Mouse (Mus musculus) heart, postnatal 4 days (tissue): ENCODE measurements at regions not wholly inside any gene's neighbourhood (a gene's known extent, or its start where the extent isn't known, plus 50 kb on each side); places are given as distances from the start of the nearest gene placed in this dataset.
"Not testable (repeated sequence)": the region's sequence is repeated elsewhere in the genome, so short reads cannot be mapped to it uniquely, and the experiment has no call there.

Source experiments
- DNase-seq: peaks from one replicate; pipeline ENCODE4 v3.0.0; 2021

DNA sequence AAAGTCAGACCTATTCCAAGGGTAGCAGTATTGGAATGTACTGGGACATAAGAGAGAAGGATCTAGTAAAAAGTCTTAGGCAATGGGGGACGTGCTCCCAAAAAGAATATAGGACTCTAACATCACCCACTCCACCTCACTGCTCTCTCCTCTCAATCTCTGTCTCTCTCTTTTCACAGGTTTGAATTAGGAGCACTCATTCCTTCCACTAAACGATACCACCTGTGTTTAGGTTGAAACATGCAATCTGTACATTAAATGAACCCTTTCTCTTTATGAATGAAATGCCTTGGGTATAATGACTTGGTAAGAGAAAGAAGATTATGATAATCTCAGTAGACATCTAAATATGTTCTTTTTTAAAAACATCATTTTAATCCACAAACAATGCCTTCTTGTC is 129.4 kb downstream of the Zpld1 start:
- DNase-seq, result no peak

- DNase-seq, result no peak
Observed at GRCm38 (mm10) chr16:55166181-55166848, 131.5 kb downstream of the Zpld1 start.

GRCm38 (mm10) chr16:55162926-55163325 is 134.9 kb downstream of the Zpld1 start:
- DNase-seq, result no peak

GRCm38 (mm10) chr16:55151726-55152125 is 146.1 kb downstream of the Zpld1 start:
- no peak for DNase-seq

DNA sequence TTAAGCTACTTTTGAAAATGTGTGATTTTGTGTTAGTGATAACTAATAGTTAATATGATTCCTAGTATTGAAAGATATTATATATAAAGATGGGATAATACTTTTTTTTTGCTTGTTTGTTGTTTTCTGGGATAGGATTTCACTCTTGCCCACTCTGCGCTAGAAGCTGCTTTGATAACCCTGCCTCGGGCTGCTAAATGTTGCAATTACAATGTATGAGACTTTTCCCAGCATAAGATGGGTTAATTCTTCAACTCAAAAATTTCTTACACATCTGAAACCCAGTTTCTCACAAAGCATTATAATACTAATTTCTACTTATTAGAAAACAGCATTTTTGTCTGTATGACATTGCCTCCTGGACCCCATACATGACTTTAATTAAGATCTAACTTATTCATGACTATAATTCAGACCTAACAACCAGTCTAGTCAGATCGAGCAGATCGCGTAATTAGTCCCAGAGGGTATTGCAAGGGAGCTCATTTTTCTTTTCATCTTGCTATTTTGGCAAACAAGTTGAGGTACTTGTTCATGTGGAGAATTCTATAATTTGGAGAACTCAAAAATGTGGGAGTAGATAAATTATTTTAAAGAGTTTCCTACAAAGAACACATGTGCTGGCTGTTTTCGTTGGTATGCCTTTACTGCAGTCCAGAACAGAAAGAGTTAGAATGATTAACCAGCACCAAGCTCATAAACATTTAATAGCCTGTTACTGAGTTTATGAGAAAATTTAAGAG is 155.2 kb downstream of the Zpld1 start:
- DNase-seq, result no peak

DNA sequence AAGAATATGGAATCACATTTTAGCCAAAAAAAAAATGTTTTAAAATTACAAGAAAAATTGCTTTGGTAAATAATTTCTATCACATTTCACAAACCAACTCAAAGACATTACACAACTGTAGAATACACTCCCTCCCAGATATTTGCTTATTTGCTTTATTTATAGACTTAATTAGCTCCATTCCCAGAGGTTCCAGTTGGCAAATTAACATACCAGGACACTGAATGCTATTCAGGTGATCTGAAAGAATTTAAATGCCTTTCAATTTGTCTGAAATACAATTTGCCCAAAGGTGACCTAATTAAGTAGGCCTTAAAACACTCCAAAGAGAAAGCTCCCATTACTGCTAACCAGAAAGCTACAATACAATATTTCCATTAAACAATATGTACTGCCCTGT is 162.8 kb downstream of the Zpld1 start:
- DNase-seq, result no peak

DNA sequence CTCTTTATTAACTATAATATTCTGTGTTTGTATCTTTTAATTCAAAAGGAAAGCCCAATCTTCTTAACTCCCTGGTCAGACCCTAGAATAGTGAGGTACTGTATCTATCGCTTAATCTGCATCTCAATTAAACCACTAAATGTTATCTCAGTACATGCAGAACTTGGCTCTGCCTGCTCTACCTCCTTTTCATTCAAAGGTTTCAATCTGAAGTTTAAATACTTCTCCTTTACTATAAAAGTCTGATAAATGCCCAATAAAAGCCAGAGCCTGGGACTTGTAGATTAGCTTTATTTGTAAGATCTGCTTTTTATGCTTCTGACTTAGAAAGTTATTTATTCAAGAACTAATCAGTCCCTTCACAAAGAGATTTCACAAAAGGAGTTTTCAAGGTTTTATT is 200.1 kb downstream of the Zpld1 start:
- DNase-seq, result no peak

DNA sequence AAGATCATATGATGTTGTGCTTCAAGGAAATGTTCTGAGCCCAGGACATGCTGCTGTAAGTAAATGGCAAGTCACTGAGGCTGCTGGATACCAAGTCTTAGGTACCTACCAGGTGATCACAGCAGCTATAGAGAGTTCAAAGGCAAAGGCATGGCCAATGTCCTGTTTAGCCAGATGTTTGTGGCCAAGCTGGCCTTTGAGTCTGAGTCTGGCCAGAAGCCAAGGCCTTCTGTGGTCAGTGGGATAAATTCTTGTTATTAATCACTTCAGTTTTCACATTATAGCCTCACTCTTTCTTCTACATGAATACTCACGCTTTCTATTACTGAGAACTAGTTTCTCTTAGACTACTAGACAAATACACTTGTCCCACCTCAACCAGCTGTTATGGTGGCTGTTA is 210.3 kb downstream of the Zpld1 start:
- no peak for DNase-seq

DNA sequence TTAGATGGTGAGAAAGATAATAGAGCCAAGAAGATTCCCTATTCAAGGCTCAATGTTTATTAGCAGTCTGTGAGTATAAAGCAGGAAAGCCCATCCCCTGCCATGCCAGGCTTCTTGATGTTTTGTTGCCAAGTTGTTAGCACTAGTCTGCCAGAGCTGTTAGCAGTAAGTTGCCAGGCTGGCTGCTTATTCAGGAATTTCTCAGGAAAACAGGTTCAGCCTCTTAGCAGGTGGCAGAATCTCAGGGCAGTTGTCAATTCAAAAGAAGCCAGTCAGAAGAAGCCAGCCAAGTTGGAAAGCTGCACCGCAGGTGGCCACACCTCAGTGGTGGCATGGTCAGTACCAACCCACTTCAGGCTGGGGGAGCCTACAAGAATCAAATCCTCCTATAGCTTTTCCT is 221.6 kb downstream of the Zpld1 start:
- no peak for DNase-seq

- DNase-seq, result no peak
Observed at GRCm38 (mm10) chr16:55039777-55040176, 258.0 kb downstream of the Zpld1 start.

- DNase-seq, result no peak
Observed at GRCm38 (mm10) chr16:55001661-55002289, 296.0 kb downstream of the Zpld1 start.

- no peak for DNase-seq
Observed at GRCm38 (mm10) chr16:54991595-54992240, 306.1 kb downstream of the Zpld1 start.

DNA sequence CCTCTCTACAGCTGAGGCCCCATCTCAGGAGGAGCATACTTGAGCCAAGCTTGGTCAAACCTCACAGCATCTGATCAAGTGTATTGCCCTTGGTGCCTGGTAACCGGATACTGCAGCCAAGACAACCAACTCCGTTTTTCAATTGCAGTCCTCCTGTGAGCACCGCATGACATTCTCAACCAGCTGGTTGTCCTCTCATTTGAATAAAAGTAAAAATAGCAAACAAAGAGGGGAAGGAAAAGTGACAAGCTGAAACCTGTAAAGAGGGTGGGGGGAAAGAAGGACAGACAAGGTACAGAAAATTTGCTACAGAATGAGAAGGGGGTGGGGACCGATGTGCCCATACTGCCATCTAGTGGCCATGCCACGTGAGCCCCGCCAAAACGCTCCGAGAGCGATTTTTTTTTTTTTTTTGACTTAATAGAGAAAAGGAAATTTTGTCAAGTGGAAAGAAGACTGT is 314.0 kb downstream of the Zpld1 start:
- DNase-seq, result peak; percentile 65

DNA sequence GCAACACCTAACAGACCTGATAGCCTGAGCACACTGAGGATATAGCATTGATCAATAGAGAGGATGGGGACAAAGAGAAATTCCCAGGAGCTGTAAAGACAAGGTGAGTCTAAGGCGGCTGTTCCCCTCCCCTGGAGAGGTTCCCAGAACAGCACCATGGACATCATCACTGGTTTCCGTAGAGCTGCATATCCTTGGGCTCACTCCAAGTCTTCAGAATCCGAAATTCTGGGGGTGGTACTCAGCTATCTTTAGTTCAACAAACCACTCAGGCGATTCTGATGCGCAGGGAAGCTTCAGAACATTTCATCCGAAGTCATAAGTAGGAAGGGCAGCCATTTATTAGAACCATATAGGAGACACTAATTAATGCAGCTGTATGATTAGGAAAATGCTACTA is 327.4 kb downstream of the Zpld1 start:
- no peak for DNase-seq

DNA sequence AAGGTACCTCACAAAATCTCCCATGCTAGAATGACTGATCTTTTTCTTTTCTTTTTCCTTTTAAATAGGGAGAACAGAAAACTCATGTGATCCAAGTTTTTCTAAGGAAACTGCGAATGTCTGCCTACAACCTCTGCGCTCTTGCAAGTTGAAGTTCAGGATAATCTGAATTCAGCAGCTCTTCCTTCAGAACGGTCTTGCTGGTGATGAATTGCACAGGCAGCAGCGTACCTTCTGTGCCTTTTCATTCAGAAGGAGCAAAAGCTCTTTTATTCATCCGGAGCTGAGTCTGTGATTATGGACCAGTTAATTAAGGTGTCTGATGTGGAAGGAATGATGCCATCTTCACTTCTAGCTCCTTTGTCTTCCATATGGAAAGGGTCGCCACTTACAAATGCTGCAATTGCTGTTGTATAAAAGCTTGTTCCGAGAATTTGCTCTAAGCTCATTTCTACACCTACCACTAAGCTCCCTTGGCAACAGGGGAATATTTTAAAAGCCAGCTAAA is 353.9 kb downstream of the Zpld1 start:
- no peak for DNase-seq

DNA sequence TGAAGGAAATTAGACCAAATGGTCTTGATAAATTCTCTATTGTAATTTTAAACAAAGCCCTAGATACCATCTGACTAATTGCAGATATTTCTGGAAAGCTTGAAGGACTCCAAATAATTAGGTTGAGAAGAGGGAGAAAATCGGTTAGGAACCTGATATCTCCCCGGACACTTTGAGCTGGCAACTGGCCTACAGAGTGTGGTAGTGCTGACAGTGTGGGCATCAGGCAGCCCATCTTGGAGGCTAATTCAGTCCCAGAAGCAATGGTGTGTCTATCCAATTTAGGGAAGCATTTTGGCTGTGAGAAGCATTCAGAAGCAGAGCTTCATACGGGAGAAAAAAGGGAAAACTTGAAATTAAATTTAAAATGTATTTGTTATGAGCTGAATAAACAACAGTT is 369.5 kb downstream of the Zpld1 start:
- no peak for DNase-seq

- no peak for DNase-seq
Observed at GRCm38 (mm10) chr16:54902911-54903310, 394.9 kb downstream of the Zpld1 start.

- no peak for DNase-seq
Observed at GRCm38 (mm10) chr16:54901461-54901860, 396.3 kb downstream of the Zpld1 start.

DNA sequence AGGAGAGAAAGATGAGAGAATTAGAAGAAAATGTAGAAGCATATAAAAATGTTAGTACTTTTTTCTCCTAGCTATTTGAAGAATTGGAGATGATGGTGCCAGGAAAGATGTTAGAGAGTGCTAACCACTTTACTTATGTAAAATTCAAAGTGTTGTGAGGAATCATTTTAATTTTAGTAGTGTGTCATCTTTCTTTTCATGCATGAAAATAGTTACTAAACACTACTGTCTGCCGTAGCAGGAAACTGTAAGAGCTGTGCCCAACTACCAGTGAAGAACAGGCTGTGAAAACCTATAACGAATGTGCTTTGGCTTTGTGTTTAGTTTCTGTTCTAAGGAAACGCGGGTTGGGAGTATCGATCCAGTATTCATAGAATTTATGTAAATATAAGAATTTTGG is 403.1 kb downstream of the Zpld1 start:
- DNase-seq, result no peak

DNA sequence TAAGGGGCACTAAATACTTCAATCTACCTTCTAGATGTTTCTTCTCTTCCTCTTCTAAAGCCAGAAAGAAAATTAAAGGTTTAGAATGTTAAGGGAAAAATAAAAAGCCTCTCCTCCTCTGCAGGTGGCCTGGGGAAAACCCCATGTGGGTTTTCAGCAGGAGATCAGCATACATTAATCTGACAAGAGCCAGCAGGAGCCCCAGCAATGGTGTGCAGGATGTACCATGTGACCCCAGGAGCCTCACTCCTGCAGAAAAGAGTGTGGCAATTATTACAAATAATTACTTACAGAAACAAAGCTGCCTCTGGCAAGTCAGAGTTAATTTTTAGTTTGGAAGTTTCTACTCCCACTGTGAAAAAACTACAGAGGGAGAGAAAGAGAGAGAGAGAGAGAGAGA is 440.4 kb downstream of the Zpld1 start:
- DNase-seq, result no peak

DNA sequence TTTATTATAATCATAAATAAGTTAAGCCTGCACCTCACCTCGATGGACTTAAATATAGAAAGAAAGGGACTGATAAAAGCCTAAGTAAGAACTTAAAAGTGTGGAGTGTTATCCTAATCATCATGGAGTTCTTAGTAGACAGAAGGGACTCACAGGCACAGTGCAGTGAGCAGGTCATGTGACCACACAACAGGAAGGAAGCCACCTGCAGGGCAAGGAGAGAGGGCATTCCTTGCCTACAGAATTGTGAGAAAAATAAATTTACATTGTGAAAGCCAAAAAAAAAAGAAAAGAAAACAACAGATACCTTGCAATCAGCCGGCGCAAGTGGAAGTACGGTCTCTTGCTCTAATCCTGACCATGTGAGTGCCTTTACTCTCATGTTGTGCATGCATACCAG is 454.8 kb downstream of the Zpld1 start:
- not testable (repeated sequence) for DNase-seq
